Mouse (Mus musculus): ENCODE results near the gene Def8.
A peak's percentile ranks its signal among the peaks of the same experiment; 100 is the strongest.
"Not testable (repeated sequence)": the region's sequence is repeated elsewhere in the genome, so short reads cannot be mapped to it uniquely, and the experiment has no call there.

The Def8 gene

GRCm38 (mm10) chr8:123414255-123414654, 9.1 kb upstream of the Def8 start:
- no peak for DNase-seq

- DNase-seq, result not testable (repeated sequence)
Observed at GRCm38 (mm10) chr8:123414997-123415696, 8.2 kb upstream of the Def8 start.

- no peak for DNase-seq
Observed at GRCm38 (mm10) chr8:123415967-123416943, 7.1 kb upstream of the Def8 start.

- DNase-seq, result no peak
Observed at GRCm38 (mm10) chr8:123416944-123417555, 6.3 kb upstream of the Def8 start.

- DNase-seq, result no peak
Observed at GRCm38 (mm10) chr8:123419711-123420110, 3.6 kb upstream of the Def8 start.

GRCm38 (mm10) chr8:123420525-123421281, 2.6 kb upstream of the Def8 start:
- no peak for DNase-seq

- no peak for DNase-seq
Observed at GRCm38 (mm10) chr8:123421325-123421724, 2.0 kb upstream of the Def8 start.

- peak; percentile 77 to 86 for DNase-seq
Observed at GRCm38 (mm10) chr8:123422056-123422780, 1.1 kb upstream of the Def8 start.

- DNase-seq, result no peak
Observed at GRCm38 (mm10) chr8:123422781-123423159, 557 bp upstream of the Def8 start.

GRCm38 (mm10) chr8:123426511-123427509, 3.5 kb downstream of the Def8 start:
- no peak for DNase-seq

GRCm38 (mm10) chr8:123427639-123428275, 4.4 kb downstream of the Def8 start:
- no peak for DNase-seq

- no peak for DNase-seq
Observed at GRCm38 (mm10) chr8:123428343-123428893, 5.1 kb downstream of the Def8 start.

GRCm38 (mm10) chr8:123428939-123429721, 5.8 kb downstream of the Def8 start:
- no peak for DNase-seq

GRCm38 (mm10) chr8:123429722-123430013, 6.3 kb downstream of the Def8 start:
- not testable (repeated sequence) for DNase-seq

GRCm38 (mm10) chr8:123430936-123431335, 7.6 kb downstream of the Def8 start:
- DNase-seq, result not testable (repeated sequence)

- no peak for DNase-seq
Observed at GRCm38 (mm10) chr8:123431616-123432365, 8.5 kb downstream of the Def8 start.

- DNase-seq, result no peak
Observed at GRCm38 (mm10) chr8:123432381-123432780, 9.1 kb downstream of the Def8 start.

- DNase-seq, result not testable (repeated sequence)
Observed at GRCm38 (mm10) chr8:123433241-123433974, 10.1 kb downstream of the Def8 start.

Data from cerebellum, postnatal 25 days (tissue).